Mouse (Mus musculus) cerebellum, adult 8-10 months (tissue): ENCODE data around the gene Kcnk4.
A peak's percentile ranks its signal among the peaks of the same experiment; 100 is the strongest.

Experiments
- DNase-seq: peaks from one replicate; pipeline ENCODE4 v3.0.0; 2022

Kcnk4 gene

DNA sequence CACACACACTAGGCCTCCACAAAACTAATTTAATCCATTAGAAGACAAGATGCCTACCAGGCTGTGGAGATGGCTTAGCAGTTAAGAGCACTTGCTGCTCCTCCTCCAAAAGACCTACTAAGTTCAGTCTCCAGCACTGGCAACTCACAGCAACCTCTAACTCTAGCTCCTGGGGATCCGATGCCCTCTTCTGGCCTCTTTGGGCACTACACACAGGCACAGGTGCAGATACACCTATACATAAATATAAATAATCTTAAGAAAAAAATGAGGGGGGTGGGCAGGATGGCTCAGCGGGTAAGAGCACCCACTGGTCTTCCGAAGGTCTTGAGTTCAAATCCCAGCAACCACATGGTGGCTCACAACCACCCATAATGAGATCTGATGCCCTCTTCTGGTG, 2.0 kb upstream of the Kcnk4 start:
- DNase-seq = no peak

DNA sequence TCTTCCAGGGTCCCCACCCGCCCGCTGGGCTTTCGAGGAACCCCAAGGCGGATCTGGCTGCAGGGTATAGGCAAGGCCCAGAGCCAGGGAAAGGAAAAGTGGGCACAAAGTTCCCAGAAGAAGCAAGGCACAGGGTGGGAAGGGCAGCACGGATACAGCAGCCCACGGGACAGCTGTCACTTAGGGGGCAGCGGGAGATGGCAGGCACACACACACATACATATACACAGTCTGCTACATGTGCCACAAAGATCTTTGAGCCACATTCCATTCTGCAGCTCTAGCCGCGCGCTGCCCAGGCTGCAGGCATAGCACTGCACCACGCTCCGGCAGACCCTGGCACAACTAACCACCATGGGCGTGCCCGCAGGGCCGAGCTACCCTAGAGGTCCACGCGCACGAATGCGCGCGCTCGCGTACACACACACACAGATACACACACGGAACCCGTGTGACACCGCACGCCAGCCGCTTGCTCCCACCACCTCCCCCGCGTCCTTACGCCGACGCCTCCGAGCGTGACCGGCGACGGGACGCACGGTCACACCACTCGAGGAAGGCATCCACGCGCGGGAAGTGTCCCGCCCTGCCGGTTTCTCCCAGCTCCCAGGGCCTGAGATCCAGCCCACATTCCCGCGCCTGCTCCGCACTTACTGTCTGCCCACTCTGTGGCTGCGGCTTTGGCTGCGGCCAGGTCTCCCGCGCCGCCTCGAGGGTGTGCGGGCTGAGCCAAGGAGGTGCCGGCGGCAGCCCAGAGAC, 700 bp downstream of the Kcnk4 start:
- DNase-seq = peak; percentile 65

DNA sequence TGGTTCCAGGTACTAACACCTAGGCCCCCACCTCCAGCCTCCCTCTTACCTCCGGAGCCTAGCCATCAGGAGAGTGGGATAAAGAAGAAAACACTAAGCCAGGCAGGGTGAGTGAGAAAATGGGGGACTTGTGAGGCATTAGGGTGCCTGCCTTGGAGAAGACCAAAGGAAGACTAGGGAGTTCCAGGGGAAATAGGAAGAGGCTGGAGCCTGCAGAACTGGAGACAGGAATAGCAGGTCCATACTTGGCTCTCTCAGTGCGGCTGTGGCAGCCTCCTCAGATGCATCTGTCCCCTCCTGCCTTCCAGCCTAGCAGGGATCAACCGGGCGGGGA, 1.2 kb downstream of the Kcnk4 start:
- DNase-seq = no peak

DNA sequence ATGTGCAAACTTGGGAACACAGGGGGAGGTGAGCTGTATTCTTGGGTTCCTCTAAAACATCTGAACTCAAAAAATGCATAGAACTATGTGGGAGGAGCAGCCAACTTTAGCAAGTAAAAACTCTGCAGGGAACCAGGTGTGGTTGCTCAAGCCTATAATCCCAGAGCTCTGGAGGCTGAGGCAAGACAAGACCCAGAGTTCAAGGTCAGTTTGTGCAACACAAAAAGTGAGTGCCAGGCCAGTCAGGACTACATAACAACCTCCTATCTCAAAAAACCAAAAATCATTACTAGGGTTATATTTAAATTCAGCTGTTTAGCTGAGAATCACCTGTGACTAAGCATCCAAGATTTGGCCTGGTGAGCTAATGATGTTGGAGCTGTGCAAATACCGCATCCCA, 2.3 kb downstream of the Kcnk4 start:
- DNase-seq = no peak

DNA sequence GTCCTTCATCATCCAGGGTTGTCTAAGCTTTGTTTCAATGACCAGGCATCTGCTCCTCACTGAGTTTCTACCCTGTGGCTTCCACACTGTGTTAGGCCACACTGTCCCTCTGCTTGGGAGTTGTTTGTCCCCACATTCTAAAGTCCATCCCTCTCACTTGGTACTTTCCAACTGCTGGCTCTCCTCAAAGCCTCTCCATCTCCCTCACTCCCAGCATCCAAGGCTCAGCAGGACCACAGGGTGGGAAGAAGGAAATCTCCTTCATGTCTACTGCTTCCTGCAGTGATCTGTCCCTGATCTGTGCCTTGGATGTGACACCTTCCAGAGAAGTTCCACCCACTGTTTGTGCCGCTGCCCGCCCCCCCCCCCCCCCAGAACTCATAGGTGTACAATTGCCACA, 3.3 kb downstream of the Kcnk4 start:
- DNase-seq = no peak

DNA sequence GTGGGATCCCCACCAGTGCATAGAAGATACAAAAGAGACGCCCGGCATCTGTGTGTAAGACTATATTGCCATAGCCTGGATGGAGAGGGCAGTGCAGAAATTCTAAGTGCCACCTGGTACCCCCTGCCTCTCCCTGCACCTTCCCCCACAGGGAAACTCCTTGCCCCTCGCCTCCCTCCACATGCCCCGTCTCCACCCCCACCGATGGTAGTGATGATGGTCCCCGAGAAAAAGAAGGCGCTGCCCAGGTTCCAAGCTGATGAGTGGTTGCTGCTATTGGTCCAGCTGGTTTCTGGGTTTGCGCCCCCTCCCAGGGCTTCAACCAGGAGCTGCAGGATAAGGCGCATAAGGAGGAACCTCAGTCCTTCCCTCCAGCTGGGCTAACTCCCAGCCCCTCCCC, 6.2 kb downstream of the Kcnk4 start:
- DNase-seq = no peak

DNA sequence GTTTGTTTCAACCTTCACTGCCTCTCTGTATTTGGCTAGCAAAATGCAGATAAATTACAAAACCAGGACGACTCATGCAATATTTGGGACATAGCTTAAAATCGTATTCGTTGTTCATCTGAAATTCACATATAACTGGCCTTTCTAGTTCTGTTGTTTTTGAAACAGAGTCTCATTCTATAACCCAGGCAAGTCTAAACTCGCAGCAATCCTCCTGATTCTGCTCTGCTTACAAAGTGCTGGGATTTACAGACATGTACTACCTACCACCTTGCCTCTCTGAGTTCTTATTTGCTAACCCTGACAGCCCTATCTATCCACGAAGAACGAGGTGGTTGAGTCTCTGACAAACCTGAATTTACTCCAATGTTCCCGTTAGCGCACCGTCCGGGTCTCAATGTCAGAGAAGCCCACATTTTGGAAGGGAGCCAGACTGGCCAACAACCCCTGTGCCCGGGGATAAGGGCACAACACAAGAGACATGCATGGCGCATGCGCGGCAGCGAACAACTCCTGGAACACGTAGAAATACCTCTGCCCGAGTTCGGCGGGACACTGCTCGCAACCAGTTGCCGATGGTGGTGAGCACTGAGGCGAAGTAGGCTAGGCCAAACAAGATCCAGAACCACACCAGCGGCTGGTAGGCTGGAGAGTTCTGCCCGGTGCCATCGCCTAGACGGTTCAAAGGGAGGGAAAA, 7.6 kb downstream of the Kcnk4 start:
- no peak for DNase-seq

DNA sequence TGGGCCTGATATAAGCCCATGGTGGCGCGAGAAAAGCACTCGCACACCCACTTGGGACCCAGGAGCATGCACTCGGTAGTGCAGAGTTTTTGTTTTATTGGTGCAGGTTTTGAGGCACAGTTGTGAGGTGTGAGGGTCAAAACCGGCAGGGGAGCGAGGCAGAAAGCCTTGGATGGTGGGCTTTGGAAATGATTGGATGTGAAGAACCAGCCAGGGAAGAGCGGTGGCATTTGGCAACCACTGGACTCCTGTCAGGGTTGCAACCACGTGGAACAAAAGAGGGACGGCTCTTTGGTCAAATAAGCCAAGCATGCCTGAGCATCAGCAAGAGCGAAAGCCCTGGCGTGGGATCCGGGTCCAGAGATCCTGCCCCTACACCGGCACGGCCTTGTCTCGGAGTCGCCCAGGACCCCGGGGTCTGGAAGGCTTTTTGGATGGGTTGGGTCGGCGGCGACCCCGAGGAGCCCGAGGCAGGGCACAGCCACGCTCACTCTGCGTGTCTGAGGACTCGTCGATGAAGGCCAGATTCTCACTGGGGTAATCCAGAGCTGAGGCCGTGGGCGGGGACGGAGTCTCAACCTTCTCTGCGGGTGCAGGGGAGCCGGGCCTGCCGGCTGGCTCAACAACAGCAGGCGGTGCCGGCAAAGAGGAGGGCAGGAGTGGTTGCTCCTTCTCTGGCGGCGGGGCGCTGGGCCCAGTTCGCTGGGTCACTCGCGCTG, 8.5 kb downstream of the Kcnk4 start:
- DNase-seq = no peak

DNA sequence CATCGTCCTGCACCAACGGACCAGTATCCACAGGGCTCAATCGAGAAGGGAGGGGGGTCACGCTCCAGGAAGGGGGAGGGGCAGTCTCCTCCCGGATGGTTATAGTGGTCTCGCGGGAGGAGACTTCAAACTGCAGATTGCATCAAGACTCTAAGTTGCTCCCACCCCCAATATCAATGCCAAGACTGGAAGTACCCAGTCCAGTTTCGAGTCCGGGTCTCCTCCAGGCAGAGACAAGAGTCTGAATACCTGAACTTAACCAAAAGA, 9.1 kb downstream of the Kcnk4 start, which contains the start of gene Catsperz:
Catsperz (minus strand) TSS at position 74 of the 267 bp plus-strand sequence.
- DNase-seq = no peak

DNA sequence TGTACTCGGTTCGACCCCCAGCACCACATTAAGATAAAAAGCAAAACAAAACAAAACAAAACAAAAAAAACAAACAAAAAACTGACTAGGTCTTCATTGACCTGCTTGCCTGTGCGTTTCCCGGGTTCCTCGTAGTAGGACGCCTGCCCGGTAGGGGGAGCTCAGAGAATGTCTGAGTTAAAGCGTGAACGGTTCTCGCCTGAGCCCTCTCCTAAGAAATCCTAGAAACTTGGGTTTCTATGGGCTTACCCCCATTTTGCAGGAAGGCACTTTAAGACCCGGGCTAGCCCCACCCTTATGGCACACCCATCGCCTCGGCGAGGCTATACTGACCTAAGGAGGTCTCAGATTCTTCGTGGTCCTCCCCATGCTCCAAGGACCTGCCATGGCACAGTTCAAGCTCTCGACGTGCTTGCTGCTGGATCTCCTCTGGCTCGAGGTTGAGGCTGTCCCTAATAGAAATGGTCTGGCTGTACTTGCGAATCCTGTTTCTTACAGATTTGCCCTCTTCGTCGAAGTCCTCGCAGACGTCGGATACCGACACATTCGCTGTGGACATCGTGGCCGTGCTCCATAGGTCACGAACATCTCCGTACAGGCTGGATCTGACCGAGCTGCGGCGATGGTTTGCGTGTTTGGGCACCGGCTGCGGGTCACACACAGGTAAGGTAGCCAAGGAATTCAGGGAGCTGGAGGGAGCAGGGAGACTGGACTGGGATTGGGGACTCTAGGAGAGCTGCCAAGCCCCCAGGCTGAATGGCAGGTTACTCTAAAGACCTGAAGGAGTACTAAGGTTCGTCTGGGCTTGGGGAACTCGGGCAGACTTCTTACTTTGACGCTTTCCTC, 9.6 kb downstream of the Kcnk4 start:
- DNase-seq = peak; percentile 92

DNA sequence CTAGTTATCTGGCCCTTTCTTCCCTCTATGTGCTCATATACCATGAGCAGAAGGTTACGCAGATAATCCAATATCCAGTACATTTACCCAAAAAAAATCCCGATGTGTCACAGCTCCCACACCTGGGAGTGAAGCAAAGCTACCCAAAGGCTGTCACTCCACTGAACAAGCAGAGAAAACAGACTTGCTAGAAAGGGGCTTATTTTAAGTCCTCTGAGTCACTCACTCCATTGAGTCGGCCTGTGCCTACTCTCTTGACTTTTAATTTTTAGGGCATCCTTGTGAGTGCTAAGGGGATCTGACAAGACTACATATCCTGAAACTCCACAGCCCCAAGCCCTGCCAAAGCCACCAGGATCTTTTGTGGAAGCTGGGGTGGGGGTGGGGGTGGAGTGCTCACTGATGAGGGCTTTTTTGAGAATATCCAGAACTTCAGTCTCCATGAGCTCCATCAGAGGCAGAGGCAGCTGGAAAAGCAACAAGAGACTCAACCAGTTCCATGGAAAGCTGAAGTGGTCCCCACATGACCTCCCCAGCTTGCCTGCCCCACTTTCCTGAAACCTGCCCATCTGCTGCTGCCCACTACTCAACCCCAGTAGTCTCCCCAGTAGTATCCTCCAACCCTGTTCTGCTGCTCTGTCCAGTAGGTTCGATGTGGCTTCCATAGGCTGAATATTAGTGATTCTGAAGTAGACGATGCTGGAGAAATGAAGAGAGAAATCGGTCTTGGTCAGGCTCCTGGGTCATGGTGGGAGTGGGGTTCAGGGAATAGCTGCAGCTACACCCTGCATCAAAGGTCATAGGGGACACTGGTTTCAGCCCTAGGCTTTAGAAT, 11.2 kb downstream of the Kcnk4 start:
- peak; percentile 32 for DNase-seq

DNA sequence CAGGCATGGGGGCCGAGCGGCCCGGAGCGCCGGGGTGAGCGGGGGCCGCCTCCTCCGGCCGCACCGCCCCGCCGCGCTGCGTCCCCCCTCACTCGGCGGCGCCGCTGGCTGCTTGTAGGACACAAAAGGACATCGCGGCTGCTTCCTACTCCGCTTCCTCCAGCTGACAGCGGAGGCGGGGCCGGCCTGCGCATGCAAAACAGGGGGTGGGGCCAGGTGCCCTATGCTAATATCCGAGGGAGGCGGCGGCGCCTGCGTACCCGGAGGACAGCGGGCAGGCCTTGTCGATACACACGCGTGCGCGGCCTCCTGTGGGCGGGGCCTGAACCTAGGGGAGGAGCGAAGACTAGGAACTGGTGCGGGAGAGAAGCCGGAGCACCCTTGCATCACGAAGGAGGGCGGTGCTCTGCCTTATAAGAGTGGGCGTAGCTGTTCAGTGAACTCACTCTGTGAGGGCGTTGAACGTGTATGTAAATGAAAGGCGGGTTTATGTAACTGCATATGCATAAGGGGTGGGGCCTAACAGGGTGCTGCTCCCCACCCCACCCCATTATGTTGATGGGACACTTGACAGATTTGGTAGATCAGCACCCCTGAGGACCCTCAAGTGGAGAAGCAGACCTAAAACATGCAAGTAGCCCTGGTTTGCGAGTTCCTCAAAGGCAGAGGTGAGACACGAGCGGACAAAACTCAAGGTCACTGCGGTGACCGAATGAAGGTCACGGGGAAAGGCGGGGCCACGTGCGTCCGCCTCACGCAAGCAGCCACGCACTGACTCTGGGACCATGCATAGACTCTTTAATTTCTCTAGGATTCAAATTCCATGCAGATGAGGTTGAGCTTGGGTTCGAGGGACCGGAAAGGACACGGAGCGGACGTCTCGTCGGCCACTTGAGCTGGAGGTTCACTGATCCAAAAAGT, 12.4 kb downstream of the Kcnk4 start, which contains the start of gene Esrra:
Esrra (minus strand) TSS at position 167 of the 921 bp plus-strand sequence.
- DNase-seq = peak; percentile 100

DNA sequence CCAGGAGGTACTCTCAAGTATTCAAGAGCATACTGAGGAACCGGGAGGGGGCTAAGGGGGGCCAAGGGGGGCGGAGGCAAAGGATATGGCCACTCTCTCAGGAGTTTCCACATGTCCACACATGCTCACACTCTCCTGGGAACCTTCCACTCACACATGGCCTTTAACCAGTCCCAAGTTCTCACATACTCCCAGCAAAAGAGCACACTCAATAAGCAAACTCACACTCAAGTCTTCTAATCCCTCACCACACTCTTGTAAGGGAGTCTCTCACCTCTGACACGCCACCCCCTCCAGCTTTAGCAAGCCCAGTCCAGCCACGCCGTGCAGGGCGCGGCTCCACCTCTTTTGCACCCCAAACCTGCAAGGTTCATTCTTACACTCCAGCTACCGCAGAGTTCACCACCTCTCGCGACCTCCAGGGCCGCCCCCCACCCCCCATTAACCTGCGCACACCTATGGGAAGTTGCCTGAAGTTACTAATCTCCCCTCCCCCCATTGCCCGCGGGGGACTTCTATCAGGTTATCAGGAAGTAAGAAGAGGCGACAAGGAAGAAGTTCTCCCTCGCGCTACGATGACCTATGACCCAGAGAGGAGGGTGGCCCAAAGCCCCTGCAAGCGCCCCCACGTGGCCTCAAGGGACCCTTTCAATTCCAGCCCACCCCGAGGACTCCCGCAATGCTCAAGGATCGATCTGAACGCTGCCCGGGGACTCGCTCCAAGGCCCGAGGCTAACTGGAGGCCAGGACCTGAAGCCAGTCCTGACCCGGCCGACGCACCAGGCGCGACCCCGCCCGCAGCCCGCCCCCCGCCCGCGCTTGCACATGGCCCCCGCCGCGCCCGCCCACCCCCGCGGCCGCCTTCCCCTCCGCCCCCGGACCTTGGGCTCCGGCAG, 13.3 kb downstream of the Kcnk4 start:
- DNase-seq = peak; percentile 69

DNA sequence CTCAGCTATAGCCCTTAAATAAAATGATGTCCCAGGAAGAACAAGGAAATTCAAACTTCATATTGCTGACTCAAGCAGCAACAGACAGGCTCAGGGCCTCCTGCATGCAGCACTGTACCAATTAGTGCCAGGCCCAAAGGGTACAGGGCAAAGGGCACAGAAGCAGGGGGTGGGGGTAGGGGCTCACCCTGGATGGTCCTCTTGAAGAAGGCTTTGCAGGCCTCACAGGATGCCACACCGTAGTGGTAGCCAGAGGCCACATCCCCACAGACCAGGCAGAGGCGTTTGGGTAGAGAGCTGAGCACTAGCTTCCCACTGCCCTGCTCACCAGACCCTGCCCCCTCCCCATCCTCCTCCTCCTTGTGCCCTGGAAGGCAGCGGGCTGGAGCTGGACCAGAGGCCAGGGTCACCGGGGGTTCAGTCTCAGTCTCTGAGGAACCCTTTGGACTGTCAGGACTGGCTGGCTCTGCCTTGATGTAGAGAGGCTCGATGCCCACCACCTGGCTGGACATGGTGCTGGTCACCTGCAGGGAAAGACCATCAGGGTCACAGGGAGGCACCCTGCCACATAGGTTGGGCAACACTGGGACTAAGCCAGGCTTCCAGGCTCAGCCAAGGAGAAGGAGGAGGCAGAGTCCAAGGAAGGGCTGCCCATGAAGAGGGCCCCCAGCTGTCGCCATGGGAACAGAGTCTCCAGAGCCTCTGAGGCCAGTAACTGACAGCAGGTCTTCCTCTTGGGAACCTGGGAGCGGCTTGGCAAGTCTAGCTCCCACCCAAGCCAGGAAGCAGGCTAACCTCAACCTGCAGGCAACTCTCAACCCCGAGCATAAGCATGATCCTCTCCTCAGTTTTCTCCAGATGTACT, 14.2 kb downstream of the Kcnk4 start:
- peak; percentile 57 for DNase-seq

DNA sequence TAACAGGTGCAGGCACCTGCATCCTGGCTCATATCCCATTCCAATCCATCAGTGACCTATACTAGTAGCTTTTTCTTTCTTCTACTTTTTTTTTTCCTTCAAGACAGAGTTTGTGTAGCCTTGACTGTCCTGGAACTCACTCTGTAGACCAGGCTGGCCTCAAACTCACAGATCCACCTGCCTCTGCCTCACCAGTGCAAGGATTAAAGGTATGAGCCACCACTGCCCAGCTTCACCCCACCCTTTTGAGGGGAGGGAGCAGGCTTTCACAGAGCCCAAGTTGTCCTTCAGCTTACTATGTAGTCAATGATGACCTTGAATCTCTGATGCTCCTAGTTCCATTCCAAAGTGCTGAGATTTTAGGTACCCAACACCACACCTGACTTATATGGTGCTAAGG, 14.9 kb downstream of the Kcnk4 start:
- peak; percentile 15 for DNase-seq

DNA sequence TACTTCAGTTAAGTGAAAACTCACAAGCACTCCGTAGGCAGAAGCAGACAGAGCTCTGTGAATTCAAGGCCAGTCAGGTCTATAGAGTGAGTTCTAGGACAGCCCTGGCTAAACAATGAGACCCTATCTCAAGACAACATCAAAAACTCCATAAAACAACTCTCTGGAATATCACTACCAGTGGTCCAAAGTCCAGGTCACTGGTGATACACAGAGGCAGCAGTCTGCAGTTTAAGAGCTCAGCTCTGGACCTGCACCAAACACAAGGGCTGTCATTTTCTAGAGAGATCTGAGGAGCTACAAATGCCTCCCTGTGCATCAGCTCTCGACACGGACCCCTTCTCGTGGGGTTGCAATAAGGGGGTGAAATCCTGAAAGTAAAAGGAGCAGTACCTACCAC, 16.0 kb downstream of the Kcnk4 start:
- DNase-seq = peak; percentile 12

DNA sequence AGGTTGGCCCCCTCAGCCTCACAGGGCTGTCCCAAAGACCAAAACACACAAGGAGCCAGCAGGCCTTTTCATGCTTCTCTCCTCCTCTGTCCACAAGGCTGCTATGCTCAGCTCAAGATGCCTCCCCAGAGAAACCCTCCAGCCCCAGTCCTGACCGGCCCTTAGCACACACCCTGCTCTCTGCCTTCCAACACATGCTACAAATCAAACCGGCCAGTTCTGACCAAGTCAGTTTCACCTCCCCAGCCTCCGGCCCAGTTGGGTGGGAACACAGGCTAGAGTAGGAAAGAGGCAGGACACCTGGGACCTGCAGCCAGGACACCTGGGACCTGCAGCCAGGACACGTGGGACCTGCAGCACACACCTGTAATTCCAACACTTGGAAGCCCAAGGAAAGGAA, 17.8 kb downstream of the Kcnk4 start:
- DNase-seq = peak; percentile 13

DNA sequence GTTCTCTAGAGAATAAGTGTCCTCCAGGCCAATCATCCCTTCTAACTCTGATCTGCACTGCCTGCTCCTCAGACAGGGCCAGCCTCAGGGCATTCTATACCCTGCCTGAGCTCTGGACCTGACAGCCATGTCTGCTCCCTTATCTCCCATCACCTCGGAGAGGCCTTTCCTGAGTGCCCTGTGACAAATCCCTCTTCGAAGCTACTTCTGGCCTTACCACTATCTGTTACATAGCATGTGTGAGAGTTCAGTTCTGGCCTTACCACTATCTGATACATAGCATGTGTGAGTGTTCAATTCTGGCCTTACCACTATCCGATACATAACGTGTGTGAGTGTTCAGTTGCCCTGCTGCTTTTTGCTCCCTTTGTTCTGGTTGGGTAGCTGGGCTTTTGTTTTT, 19.0 kb downstream of the Kcnk4 start:
- no peak for DNase-seq

DNA sequence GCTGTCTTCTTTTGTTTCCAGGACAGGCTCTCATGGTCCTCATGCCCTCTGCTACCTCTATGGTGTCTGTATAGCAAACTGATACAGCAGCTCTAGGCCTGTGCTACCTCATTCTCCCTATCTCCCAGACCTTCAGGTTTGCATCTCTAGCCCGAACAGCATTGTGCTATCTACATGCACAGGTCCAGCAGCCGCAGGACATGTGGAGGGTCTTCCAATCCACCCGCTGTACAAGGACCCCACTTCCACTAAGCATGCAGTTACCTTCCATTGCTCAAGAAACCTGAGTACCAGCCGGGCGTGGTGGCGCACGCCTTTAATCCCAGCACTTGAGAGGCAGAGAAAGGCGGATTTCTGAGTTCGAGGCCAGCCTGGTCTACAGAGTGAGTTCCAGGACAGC, 19.8 kb downstream of the Kcnk4 start:
- DNase-seq = no peak
